In genomic region chr17:68308381-68308780, GRCm38 (mm10) we compare ENCODE assay signal across 16 mouse cellular contexts. TPM values are rescaled to one million over a fixed set of nuclear protein-coding genes. Genes with fewer than 3 reads are reported as not detected.
"Had no signal": no experiment of that assay in that cellular context is flagged by ENCODE, and none has a peak within 500 bp of the region (broad histone marks: within the 10 kb centered on the region; RNA-seq: fewer than 3 reads in every experiment).

No protein-coding gene starts in this region.

- H3K4me2 ChIP-seq: kidney, embryonic 15.5 days; limb, embryonic 12.5 days; liver, embryonic 13.5 days; neural tube, embryonic 12.5 days had no signal

- H3K27me3 ChIP-seq: kidney, embryonic 15.5 days; limb, embryonic 12.5 days; liver, embryonic 13.5 days; neural tube, embryonic 12.5 days had no signal

- H3K9ac ChIP-seq: kidney, embryonic 15.5 days; limb, embryonic 12.5 days; liver, embryonic 13.5 days; liver, postnatal 0 days; neural tube, embryonic 12.5 days had no signal

- H3K4me1 ChIP-seq: kidney, embryonic 15.5 days; limb, embryonic 12.5 days; liver, embryonic 13.5 days; neural tube, embryonic 12.5 days had no signal

- H3K36me3 ChIP-seq: kidney, embryonic 15.5 days; limb, embryonic 12.5 days; liver, embryonic 13.5 days; neural tube, embryonic 12.5 days had no signal

- H3K9me3 ChIP-seq: kidney, embryonic 15.5 days; limb, embryonic 12.5 days; liver, embryonic 13.5 days; neural tube, embryonic 12.5 days had no signal

- ATAC-seq: liver, postnatal 0 days; lung, postnatal 0 days had no signal

- H3K27ac ChIP-seq: kidney, embryonic 15.5 days; limb, embryonic 12.5 days; liver, embryonic 13.5 days; neural tube, embryonic 12.5 days; stomach, postnatal 0 days had no signal

- H3K4me3 ChIP-seq: kidney, embryonic 15.5 days; limb, embryonic 12.5 days; liver, embryonic 13.5 days; neural tube, embryonic 12.5 days had no signal

- DNase-seq: kidney, adult 2 months; kidney, postnatal 14 days; liver; liver, embryonic 13.5 days; liver, postnatal 0 days; lung, postnatal 36 days; thymus, adult 18-20 months; thymus, postnatal 14 days had no signal

RNA-seq across cellular contexts. Expression of gene L3mbtl4, which starts 34.8 kb away (rescaled TPM):
- total RNA-seq: megakaryocyte progenitor cell, adult 5-6 weeks; monocyte, adult 5-6 weeks; neutrophil, adult 5-6 weeks had no signal
- polyA plus RNA-seq: liver, embryonic 13.5 days; liver, postnatal 0 days; stomach, postnatal 0 days had no signal
